Comparison of ENCODE assay signal across 9 mouse cellular contexts in genomic region chr2:140427283-140427682, GRCm38 (mm10). TPM values are rescaled to one million over a fixed set of nuclear protein-coding genes. Genes with fewer than 3 reads are reported as not detected.
DNase-seq lines count a peak whose midpoint lies in the region; ATAC-seq and TF ChIP-seq lines count a peak whose summit lies in the region.
"Had no signal": no experiment of that assay in that cellular context is flagged by ENCODE, and none has a peak within 500 bp of the region (broad histone marks: within the 10 kb centered on the region; RNA-seq: fewer than 3 reads in every experiment).

No protein-coding gene starts in this region.

- ATAC-seq in megakaryocyte-erythroid progenitor cell, adult 5-6 weeks (replicated peaks; ENCODE audit: low FRiP score, low TSS enrichment, poor library complexity, severe bottlenecking) = peak; percentile 84

- DNase-seq in kidney, adult 2 months = peak; percentile 45
- DNase-seq in kidney, postnatal 4 days = no peak
- DNase-seq in MEL (ENCODE audit: low read depth, low spot score) = peak; percentile 59
- DNase-seq in cerebellum, postnatal 14 days = peak; percentile 32 to 59
- DNase-seq in induced T-regulatory cell, adult 2 months (ENCODE audit: low read depth) = peak; percentile 52
- no peak for DNase-seq in frontal cortex, postnatal 14 days (ENCODE audit: low spot score in 2 of 2)
- DNase-seq in right cerebral cortex, postnatal 36 days (ENCODE audit: low spot score in 2 of 2) = no peak

- H3K27ac ChIP-seq in kidney, adult 2 months (ENCODE audit: insufficient read depth, low read depth, low read length) = no peak overlapping the region
- H3K27ac ChIP-seq in MEL (ENCODE audit: control insufficient read depth, low read depth, low read length) = no peak overlapping the region
- H3K27ac ChIP-seq: limb, embryonic 15.5 days had no signal

- 9% methylated on average over 4 of the region's 4 CpGs for WGBS in kidney, adult 2 months

- peak; percentile 79 for TF ChIP-seq RAD21 in MEL (IDR thresholded peaks at IDR 0.05; ENCODE audit: low read depth, low read length)

- H3K4me1 ChIP-seq in kidney, adult 2 months (ENCODE audit: control insufficient read depth, insufficient read depth, low read length) = no peaks in the 10 kb centered on the region
- H3K4me1 ChIP-seq in MEL (ENCODE audit: control insufficient read depth in 1 of 2, insufficient read depth in 2 of 2, low read length in 2 of 2) = no peaks in the 10 kb centered on the region
- H3K4me1 ChIP-seq: limb, embryonic 15.5 days had no signal

- H3K79me2 ChIP-seq in MEL (ENCODE audit: control insufficient read depth, insufficient read depth, low read length, poor library complexity) = no peaks in the 10 kb centered on the region

- H3K27me3 ChIP-seq in kidney, adult 2 months (replicated peaks; ENCODE audit: control insufficient read depth, insufficient read depth, low read length) = no peaks in the 10 kb centered on the region
- no peaks in the 10 kb centered on the region for H3K27me3 ChIP-seq in MEL (ENCODE audit: control insufficient read depth in 1 of 2, insufficient read depth in 2 of 2, low read length in 2 of 2)
- H3K27me3 ChIP-seq: limb, embryonic 15.5 days had no signal

- TF ChIP-seq POLR2A in kidney, adult 2 months (IDR thresholded peaks at IDR 0.05; ENCODE audit: low read depth, low read length) = no peak
- no peak for TF ChIP-seq POLR2A in MEL (IDR thresholded peaks at IDR 0.05; ENCODE audit: control insufficient read depth in 1 of 2, insufficient read depth in 1 of 2, low read depth in 1 of 2, low read length in 2 of 2, poor library complexity in 1 of 2)

- 0 out of 2 replicates have a peak, but pooled peaks have one; percentile 1 for TF ChIP-seq CTCF in kidney, adult 2 months (conservative IDR thresholded peaks at IDR 0.05; ENCODE audit: insufficient read depth, insufficient read length, low read depth, low read length)
- peak; percentile 1 to 78 (median 31); a peak in 3 of 6 replicates for TF ChIP-seq CTCF in MEL (IDR thresholded peaks at IDR 0.05 in 2 of 3, conservative IDR thresholded peaks at IDR 0.05 in 1 of 3; ENCODE audit: control insufficient read depth in 1 of 3, insufficient read depth in 1 of 3, low read depth in 2 of 3, low read length in 3 of 3, poor library complexity in 1 of 3, severe bottlenecking in 1 of 3)

- no peak overlapping the region for H3K4me3 ChIP-seq in kidney, adult 2 months (ENCODE audit: insufficient read depth, low read depth, low read length)
- no peak overlapping the region for H3K4me3 ChIP-seq in MEL (ENCODE audit: control insufficient read depth in 1 of 2, insufficient read depth in 1 of 2, low read depth in 2 of 2, low read length in 2 of 2)
- H3K4me3 ChIP-seq: limb, embryonic 15.5 days had no signal

- no peaks in the 10 kb centered on the region for H3K9me3 ChIP-seq in MEL (replicated peaks; ENCODE audit: insufficient read depth, low read length)
- H3K9me3 ChIP-seq: limb, embryonic 15.5 days had no signal

- H3K36me3 ChIP-seq in kidney, adult 2 months (ENCODE audit: control insufficient read depth, insufficient read depth, low read length) = no peaks in the 10 kb centered on the region
- no peaks in the 10 kb centered on the region for H3K36me3 ChIP-seq in MEL (ENCODE audit: control insufficient read depth in 1 of 2, insufficient read depth in 2 of 2, low read length in 2 of 2)
- H3K36me3 ChIP-seq: limb, embryonic 15.5 days had no signal

- no peak for TF ChIP-seq EP300 in MEL (IDR thresholded peaks at IDR 0.05; ENCODE audit: low read depth in 1 of 2, low read length in 2 of 2)

- H3K9ac ChIP-seq in MEL (ENCODE audit: control insufficient read depth, low read depth, low read length, poor library complexity, severe bottlenecking) = no peak overlapping the region
- H3K9ac ChIP-seq: limb, embryonic 15.5 days had no signal

TF ChIP-seq in MEL, 35 proteins besides CTCF, POLR2A, EP300 and RAD21:
- TF ChIP-seq MAFK (IDR thresholded peaks at IDR 0.05; ENCODE audit: borderline replicate concordance, low read depth, low read length) (no peak), NELFE (IDR thresholded peaks at IDR 0.05; ENCODE audit: low read depth, low read length) (no peak), ZC3H11A (IDR thresholded peaks at IDR 0.05; ENCODE audit: low read depth, low read length) (peak; percentile 55), USF1 (IDR thresholded peaks at IDR 0.05; ENCODE audit: low read depth, low read length) (no peak), ETS1 (IDR thresholded peaks at IDR 0.05; ENCODE audit: low read depth, low read length) (no peak), KAT2A (conservative IDR thresholded peaks at IDR 0.05; ENCODE audit: low read depth, low read length) (no peak), SIN3A (IDR thresholded peaks at IDR 0.05; ENCODE audit: low read length) (no peak), MXI1 (IDR thresholded peaks at IDR 0.05; ENCODE audit: low read depth, low read length) (no peak), ELF1 (IDR thresholded peaks at IDR 0.05; ENCODE audit: low read depth, low read length) (no peak), TCF12 (IDR thresholded peaks at IDR 0.05; ENCODE audit: low read depth, low read length) (no peak), SMC3 (IDR thresholded peaks at IDR 0.05; ENCODE audit: low read depth, low read length) (peak; percentile 66)
TF ChIP-seq in MEL: peak in this region for 2.

RNA-seq across cellular contexts. Expression of gene Macrod2, which starts 32.2 kb away (rescaled TPM):
- 6.8 and 9.8 TPM in 2 replicates for polyA plus RNA-seq in kidney, adult 2 months (2012; rRNA removed)
- not detected in 2 replicates for total RNA-seq in MEL (2012; rRNA removed)
- not detected for polyA plus RNA-seq in MEL (2012; ENCODE audit: insufficient read depth in 1 of 2, insufficient read length in 2 of 2, low read depth in 1 of 2, low replicate concordance in 2 of 2, missing spikeins in 1 of 2)
- total RNA-seq in megakaryocyte-erythroid progenitor cell, adult 5-6 weeks (2014; fragmentation: Nextera tagmentation) = 7.4 and 17.2 TPM in 2 replicates
- total RNA-seq in megakaryocyte-erythroid progenitor cell, adult 5-6 weeks (2017) = 10.8 and 10.9 TPM in 2 replicates

RNA-seq across cellular contexts. Expression of gene Sel1l2, which starts 37.8 kb away (rescaled TPM):
- not detected in 2 replicates for polyA plus RNA-seq in kidney, adult 2 months (2012; rRNA removed)
- not detected in 2 replicates for total RNA-seq in MEL (2012; rRNA removed)
- not detected for polyA plus RNA-seq in MEL (2012; ENCODE audit: insufficient read depth in 1 of 2, insufficient read length in 2 of 2, low read depth in 1 of 2, low replicate concordance in 2 of 2, missing spikeins in 1 of 2)
- total RNA-seq in megakaryocyte-erythroid progenitor cell, adult 5-6 weeks (2014; fragmentation: Nextera tagmentation) = not detected in 2 replicates
- not detected in 2 replicates for total RNA-seq in megakaryocyte-erythroid progenitor cell, adult 5-6 weeks (2017)
- polyA plus RNA-seq: limb, embryonic 15.5 days had no signal

Comparison
In these comparisons a context has a peak if more than half of its experiments do, and no peak if none do; other contexts are left out.
1. DNase-seq: peak in kidney, adult 2 months (single experiment), MEL (single experiment), cerebellum, postnatal 14 days (2 of 2) and induced T-regulatory cell, adult 2 months (single experiment); none in kidney, postnatal 4 days (0 of 2), frontal cortex, postnatal 14 days (0 of 2) and right cerebral cortex, postnatal 36 days (0 of 2).